Mouse (Mus musculus) CD4-positive, CD25-positive, alpha-beta regulatory T cell, adult 4 months (primary cell): ENCODE data around the gene Mepce. TPM values are rescaled to one million over a fixed set of nuclear protein-coding genes. Genes with fewer than 3 reads are reported as not detected.
"Not testable (repeated sequence)": the region's sequence is repeated elsewhere in the genome, so short reads cannot be mapped to it uniquely, and the experiment has no call there.

Source experiments
- ATAC-seq: one replicate; pipeline ENCODE4 v1.8.0; 2017
- polyA plus RNA-seq, 2 experiments: library from polyadenylated mRNA; unstranded; fragments of 100-300 nt; shearing (Covaris generic); gene quantifications; one replicate each; pipeline ENCODE4 v1.2.1; 2017

The Mepce gene
- 10 to 100 TPM; 27.5 to 32.3 TPM for polyA plus RNA-seq

GRCm38 (mm10) chr5:137787151-137787928 lies at the start of gene Mepce, which contains the start of gene Zcwpw1:
Gene Mepce, minus strand, starts transcription at chr5:137787655.
Gene Zcwpw1, plus strand, starts transcription at chr5:137787798.
- peak; percentile 72 for ATAC-seq

GRCm38 (mm10) chr5:137837110-137837509 lies 49.7 kb upstream of the Mepce start:
- not testable (repeated sequence) for ATAC-seq

- no peak for ATAC-seq
Observed at GRCm38 (mm10) chr5:137836611-137837010, 49.2 kb upstream of the Mepce start.

- ATAC-seq: not testable (repeated sequence)
Observed at GRCm38 (mm10) chr5:137835966-137836520, 48.6 kb upstream of the Mepce start, which contains the start of gene Pilra. Gene Pilra, minus strand, starts transcription at chr5:137836281.

- no peak for ATAC-seq
Observed at GRCm38 (mm10) chr5:137833500-137833899, 46.0 kb upstream of the Mepce start.

- ATAC-seq: no peak
Observed at GRCm38 (mm10) chr5:137831506-137831905, 44.1 kb upstream of the Mepce start.

- ATAC-seq: no peak
Observed at GRCm38 (mm10) chr5:137831106-137831505, 43.7 kb upstream of the Mepce start.

- no peak for ATAC-seq
Observed at GRCm38 (mm10) chr5:137830238-137830637, 42.8 kb upstream of the Mepce start.

GRCm38 (mm10) chr5:137828694-137829093 lies 41.2 kb upstream of the Mepce start:
- ATAC-seq: no peak

GRCm38 (mm10) chr5:137826421-137826820 lies 39.0 kb upstream of the Mepce start:
- ATAC-seq: no peak

GRCm38 (mm10) chr5:137825971-137826370 lies 38.5 kb upstream of the Mepce start:
- ATAC-seq: no peak

- ATAC-seq: no peak
Observed at GRCm38 (mm10) chr5:137825030-137825429, 37.6 kb upstream of the Mepce start.

- ATAC-seq: no peak
Observed at GRCm38 (mm10) chr5:137823455-137824045, 36.1 kb upstream of the Mepce start.

GRCm38 (mm10) chr5:137822602-137823001 lies 35.1 kb upstream of the Mepce start:
- ATAC-seq: no peak

GRCm38 (mm10) chr5:137822126-137822525 lies 34.7 kb upstream of the Mepce start:
- ATAC-seq: no peak

GRCm38 (mm10) chr5:137817466-137818222 lies 30.2 kb upstream of the Mepce start:
- no peak for ATAC-seq

- no peak for ATAC-seq
Observed at GRCm38 (mm10) chr5:137808316-137808715, 20.9 kb upstream of the Mepce start.

GRCm38 (mm10) chr5:137806158-137806557 lies 18.7 kb upstream of the Mepce start:
- no peak for ATAC-seq

- ATAC-seq: no peak
Observed at GRCm38 (mm10) chr5:137800917-137801316, 13.5 kb upstream of the Mepce start.

GRCm38 (mm10) chr5:137796606-137797005 lies 9.2 kb upstream of the Mepce start:
- ATAC-seq: no peak

- no peak for ATAC-seq
Observed at GRCm38 (mm10) chr5:137791553-137791952, 4.1 kb upstream of the Mepce start.

GRCm38 (mm10) chr5:137788946-137789531 lies 1.6 kb upstream of the Mepce start:
- no peak for ATAC-seq

- no peak for ATAC-seq
Observed at GRCm38 (mm10) chr5:137788171-137788570, 716 bp upstream of the Mepce start.
